Mouse (Mus musculus): ENCODE measurements around the gene Slc22a6. TPM values are rescaled to one million over a fixed set of nuclear protein-coding genes. Genes with fewer than 3 reads are reported as not detected.

Gene Slc22a6
- polyA plus RNA-seq (2021; fragmentation: Nextera tagmentation), result 2.2 and 2.7 TPM in 2 replicates
- long read RNA-seq, experiment 1, transcript Slc22a6-201 (10 exons, 3,983 nt), result major isoform, 6 of 7 reads
- long read RNA-seq, experiment 1, partial matches to known transcripts, result 1 of 7 reads
- long read RNA-seq, experiment 1, other reads (novel, unspliced or antisense), result 0 of 7 reads
- long read RNA-seq, experiment 2, partial matches to known transcripts, result 7 of 9 reads
- long read RNA-seq, experiment 2, other reads (novel, unspliced or antisense), result 1 of 9 reads

DNA sequence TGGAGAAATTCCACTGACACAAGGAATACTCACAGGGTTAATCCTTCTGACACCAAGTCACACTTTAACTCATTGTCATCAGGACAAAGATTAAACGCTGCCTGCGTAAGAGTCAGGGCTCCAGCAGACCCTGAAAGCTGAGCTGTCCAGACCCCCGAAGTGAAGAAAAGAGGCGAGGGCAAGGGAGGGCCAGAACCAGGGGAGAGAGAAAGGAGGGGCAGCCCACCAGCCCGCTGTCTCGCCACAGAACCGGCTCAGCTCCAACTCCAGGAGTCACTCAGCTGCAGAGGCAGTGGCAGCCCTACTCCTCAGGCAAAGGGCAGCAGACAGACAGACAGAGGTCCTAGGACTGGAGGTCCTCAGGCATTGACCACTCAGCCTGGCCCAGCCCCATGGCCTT, at the start of gene Slc22a6:
TSS of gene Slc22a6 (plus strand) at position 136 of the 400 bp plus-strand sequence.

DNA sequence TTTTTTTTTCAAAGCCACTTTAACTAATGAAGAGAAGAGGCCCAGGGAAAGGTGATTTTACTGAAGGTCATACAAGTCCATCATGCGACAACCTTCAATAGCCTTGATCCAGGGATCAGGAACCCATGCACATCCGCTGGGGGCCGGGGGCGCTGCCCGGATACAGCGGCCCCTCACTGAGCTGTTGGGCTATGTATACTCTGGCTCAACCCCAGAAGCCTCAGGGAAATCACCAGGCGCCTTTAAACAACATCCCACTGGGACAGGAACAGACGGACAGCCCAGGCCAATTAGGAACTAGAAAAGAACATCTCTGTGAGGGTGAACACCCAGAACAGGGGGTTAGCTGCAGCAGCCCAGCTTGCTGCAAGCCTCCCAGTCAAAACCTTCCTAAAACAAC, 26.9 kb upstream of the Slc22a6 start, which contains the start of gene Slc22a8:
TSS of gene Slc22a8 (plus strand) at position 301 of the 400 bp plus-strand sequence.

DNA sequence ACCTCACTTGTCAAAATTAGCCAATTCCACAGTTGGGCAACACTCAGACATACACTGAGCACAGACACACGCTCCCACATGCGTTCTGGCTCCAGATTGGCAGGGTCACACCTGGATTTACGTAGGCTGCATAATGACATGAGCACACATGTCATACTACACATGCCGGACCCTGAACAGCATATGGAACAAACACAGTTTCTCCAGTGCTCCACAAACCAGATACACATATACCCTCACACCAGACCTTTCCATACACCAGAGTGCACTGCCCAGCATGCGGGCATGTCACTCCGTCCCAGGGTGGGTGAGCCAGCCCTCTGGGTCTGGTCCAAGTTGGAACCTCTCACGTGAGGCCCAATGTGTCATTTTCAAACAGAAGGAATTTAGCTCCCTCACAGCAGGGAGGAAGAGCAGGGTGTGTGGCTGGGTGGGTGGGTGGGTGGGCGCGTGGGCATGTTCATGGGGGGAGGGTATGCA, 45.6 kb downstream of the Slc22a6 start, which contains the start of gene Chrm1:
TSS of gene Chrm1 (plus strand) at position 430 of the 480 bp plus-strand sequence.

Other genes starting within 250 kb of the Slc22a6 start
- not detected in 2 replicates for gene Slc22a30, start 212.9 kb upstream of the Slc22a6 start, polyA plus RNA-seq (2021; fragmentation: Nextera tagmentation)
- 8.6 and 10.3 TPM in 2 replicates for gene Slc22a8, start 26.8 kb upstream of the Slc22a6 start, polyA plus RNA-seq (2021; fragmentation: Nextera tagmentation)
- gene Chrm1, start 45.8 kb downstream of the Slc22a6 start, polyA plus RNA-seq (2021; fragmentation: Nextera tagmentation), result 41.2 and 88.0 TPM in 2 replicates
- gene Slc3a2, start 105.3 kb downstream of the Slc22a6 start, polyA plus RNA-seq (2021; fragmentation: Nextera tagmentation), result 169 and 178 TPM in 2 replicates
- gene Wdr74, start 117.8 kb downstream of the Slc22a6 start, polyA plus RNA-seq (2021; fragmentation: Nextera tagmentation), result 57.2 and 64.9 TPM in 2 replicates
- gene 1700092M07Rik, start 122.7 kb downstream of the Slc22a6 start, polyA plus RNA-seq (2021; fragmentation: Nextera tagmentation), result not detected in 2 replicates
- gene Stx5a, start 123.4 kb downstream of the Slc22a6 start, polyA plus RNA-seq (2021; fragmentation: Nextera tagmentation), result 33.4 and 33.5 TPM in 2 replicates
- 23.9 and 27.6 TPM in 2 replicates for gene Nxf1, start 139.0 kb downstream of the Slc22a6 start, polyA plus RNA-seq (2021; fragmentation: Nextera tagmentation)
- 234 and 250 TPM in 2 replicates for gene Tmem223, start 153.0 kb downstream of the Slc22a6 start, polyA plus RNA-seq (2021; fragmentation: Nextera tagmentation)
- 28.2 and 37.0 TPM in 2 replicates for gene Tmem179b, start 156.4 kb downstream of the Slc22a6 start, polyA plus RNA-seq (2021; fragmentation: Nextera tagmentation)
- gene Taf6l, start 168.4 kb downstream of the Slc22a6 start, polyA plus RNA-seq (2021; fragmentation: Nextera tagmentation), result 11.5 and 16.0 TPM in 2 replicates
- gene Polr2g, start 180.5 kb downstream of the Slc22a6 start, polyA plus RNA-seq (2021; fragmentation: Nextera tagmentation), result 224 and 251 TPM in 2 replicates
- 2.2 and 3.2 TPM in 2 replicates for gene Zbtb3, start 184.5 kb downstream of the Slc22a6 start, polyA plus RNA-seq (2021; fragmentation: Nextera tagmentation)
- 22.4 and 24.7 TPM in 2 replicates for gene Ttc9c, start 201.3 kb downstream of the Slc22a6 start, polyA plus RNA-seq (2021; fragmentation: Nextera tagmentation)
- 5.9 and 11.9 TPM in 2 replicates for gene Hnrnpul2, start 202.0 kb downstream of the Slc22a6 start, polyA plus RNA-seq (2021; fragmentation: Nextera tagmentation)
- not detected in 2 replicates for gene AC129217.1, start 211.7 kb downstream of the Slc22a6 start, polyA plus RNA-seq (2021; fragmentation: Nextera tagmentation)
- 80.3 and 99.9 TPM in 2 replicates for gene Bscl2, start 219.4 kb downstream of the Slc22a6 start, polyA plus RNA-seq (2021; fragmentation: Nextera tagmentation)
- gene Gng3, start 221.2 kb downstream of the Slc22a6 start, polyA plus RNA-seq (2021; fragmentation: Nextera tagmentation), result 271 and 278 TPM in 2 replicates
- gene Lrrn4cl, start 232.7 kb downstream of the Slc22a6 start, polyA plus RNA-seq (2021; fragmentation: Nextera tagmentation), result 0.28 and 0.50 TPM in 2 replicates

All from left cerebral cortex, adult 6 months (tissue).